Mouse (Mus musculus): ENCODE data around the gene Batf3. TPM values are rescaled to one million over a fixed set of nuclear protein-coding genes. Genes with fewer than 3 reads are reported as not detected.

Batf3 gene
- total and polyA plus RNA-seq, 3 experiments, result 42.5 to 50.4 (median 44.7) TPM

DNA sequence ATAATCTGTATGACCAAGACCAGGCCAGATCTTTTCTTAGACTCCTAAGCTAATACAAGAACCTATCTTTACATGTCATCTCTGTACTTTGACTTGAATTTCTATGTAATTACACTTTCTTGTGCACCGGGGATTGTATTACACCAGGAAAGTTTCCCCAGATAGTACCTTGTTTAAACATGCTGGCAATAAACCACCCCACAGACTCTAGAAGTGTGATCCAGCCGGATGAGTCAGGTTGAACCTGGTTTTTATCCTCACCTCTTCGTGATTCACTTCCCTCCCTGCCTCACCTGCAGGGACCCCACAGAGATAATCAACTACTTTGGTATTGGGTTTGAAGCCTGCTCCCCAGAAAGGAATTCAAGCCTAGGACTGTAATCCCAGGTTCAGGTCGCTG, 37.8 kb downstream of the Batf3 start:
- no peak for TF ChIP-seq CTCF (conservative IDR thresholded peaks at IDR 0.05 in 1 of 2, IDR thresholded peaks at IDR 0.05 in 1 of 2; ENCODE audit: low read depth in 2 of 2, low read length in 2 of 2)
- no peak for TF ChIP-seq USF2 (conservative IDR thresholded peaks at IDR 0.05; ENCODE audit: low read depth, low read length)
- no peak for TF ChIP-seq E2F4 (IDR thresholded peaks at IDR 0.05; ENCODE audit: insufficient replicate concordance, low read depth, low read length)
- TF ChIP-seq ETS1 (conservative IDR thresholded peaks at IDR 0.05; ENCODE audit: low read depth, low read length), result no peak
- TF ChIP-seq ZKSCAN1 (IDR thresholded peaks at IDR 0.05; ENCODE audit: borderline replicate concordance, low read depth, low read length), result no peak
- no peak for TF ChIP-seq SIN3A (IDR thresholded peaks at IDR 0.05; ENCODE audit: low read length)
- no peak for DNase-seq (ENCODE audit: extremely low read depth)
- H3K27ac ChIP-seq (ENCODE audit: insufficient read depth, low read depth), result no peak overlapping the region
- in situ Hi-C loops (cut with MboI; ENCODE audit: low pct_ligation_motif_present, low pct_unique_long_range_greater_than_20kb, low sequenced_read_pairs) (no loop called here), dilution Hi-C loops (cut with MboI; ENCODE audit: extremely low pct_ligation_motif_present, extremely low pct_unique_long_range_greater_than_20kb, low sequenced_read_pairs) (no loop called here)
- H3K9me3 ChIP-seq (replicated peaks; ENCODE audit: low read length), result peaks cover 1% of the 10 kb centered on the region
- H3K79me2 ChIP-seq (replicated peaks; ENCODE audit: control insufficient read depth, extremely low read depth, insufficient read depth, poor library complexity, severe bottlenecking), result no peaks in the 10 kb centered on the region
- H3K4me2 ChIP-seq (ENCODE audit: insufficient read depth, low read depth, poor library complexity, severe bottlenecking), result no peak overlapping the region
- H3K4me3 ChIP-seq (replicated peaks in 1 of 3; ENCODE audit: low read depth in 2 of 3, low read length in 2 of 3, poor library complexity in 1 of 3), result no peak overlapping the region
- H3K36me3 ChIP-seq (replicated peaks in 1 of 2; ENCODE audit: control insufficient read depth in 1 of 2, insufficient read depth in 1 of 2, low read length in 1 of 2), result no peaks in the 10 kb centered on the region
- H3K27me3 ChIP-seq (replicated peaks), result no peaks in the 10 kb centered on the region
- no peak overlapping the region for H3K9ac ChIP-seq (ENCODE audit: insufficient read depth, low read depth)
- H3K4me1 ChIP-seq (ENCODE audit: control insufficient read depth in 1 of 2, insufficient read depth in 2 of 2), result peaks cover 0 to 21% of the 10 kb centered on the region in 2 experiments; a peak in 2 of 4 replicates

DNA sequence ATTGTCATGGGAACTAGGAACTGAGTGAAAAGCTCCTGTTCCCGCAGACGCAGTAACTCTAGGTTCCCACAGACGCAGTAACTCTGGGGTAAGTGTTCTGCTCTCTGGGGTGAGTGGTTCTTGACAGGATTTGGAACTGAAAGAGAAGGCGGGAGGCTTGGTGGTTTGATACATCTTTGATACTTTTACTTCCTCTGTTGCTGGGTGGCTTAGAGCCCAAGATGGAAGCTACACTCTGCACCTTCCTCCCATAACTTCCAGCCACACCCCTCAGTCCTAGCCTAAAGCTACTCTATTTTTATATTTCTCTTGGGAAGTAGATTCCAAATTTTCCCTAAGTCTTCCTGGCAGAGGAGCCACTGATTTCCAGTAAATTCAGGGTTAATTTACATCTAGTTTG, 40.8 kb downstream of the Batf3 start:
- Histone ChIP-seq H3K4me1 (ENCODE audit: control insufficient read depth in 1 of 2, insufficient read depth in 2 of 2) (peaks cover 2 to 12% of the 10 kb centered on the region in 2 experiments; a peak in 2 of 4 replicates), H3K27me3 (replicated peaks) (no peaks in the 10 kb centered on the region), H3K9me3 (replicated peaks; ENCODE audit: low read length) (no peaks in the 10 kb centered on the region), H3K36me3 (replicated peaks in 1 of 2; ENCODE audit: control insufficient read depth in 1 of 2, insufficient read depth in 1 of 2, low read length in 1 of 2) (no peaks in the 10 kb centered on the region), H3K79me2 (replicated peaks; ENCODE audit: control insufficient read depth, extremely low read depth, insufficient read depth, poor library complexity, severe bottlenecking) (no peaks in the 10 kb centered on the region), H3K27ac (ENCODE audit: insufficient read depth, low read depth) (no peak overlapping the region), H3K9ac (ENCODE audit: insufficient read depth, low read depth) (no peak overlapping the region), H3K4me3 (replicated peaks in 1 of 3; ENCODE audit: low read depth in 2 of 3, low read length in 2 of 3, poor library complexity in 1 of 3) (no peak overlapping the region), H3K4me2 (ENCODE audit: insufficient read depth, low read depth, poor library complexity, severe bottlenecking) (no peak overlapping the region)
- dilution Hi-C loops (cut with MboI; ENCODE audit: extremely low pct_ligation_motif_present, extremely low pct_unique_long_range_greater_than_20kb, low sequenced_read_pairs) (no loop called here), in situ Hi-C loops (cut with MboI; ENCODE audit: low pct_ligation_motif_present, low pct_unique_long_range_greater_than_20kb, low sequenced_read_pairs) (no loop called here)
- TF ChIP-seq ETS1 (conservative IDR thresholded peaks at IDR 0.05; ENCODE audit: low read depth, low read length) (no peak), JUND (conservative IDR thresholded peaks at IDR 0.05; ENCODE audit: low read depth, low read length) (no peak), USF2 (conservative IDR thresholded peaks at IDR 0.05; ENCODE audit: low read depth, low read length) (no peak), IRF4 (IDR thresholded peaks at IDR 0.05; ENCODE audit: low read depth, low read length) (no peak), MAZ (IDR thresholded peaks at IDR 0.05; ENCODE audit: low read depth, low read length) (no peak), MEF2A (IDR thresholded peaks at IDR 0.05; ENCODE audit: borderline replicate concordance, low read depth, low read length) (no peak), MYC (IDR thresholded peaks at IDR 0.05; ENCODE audit: low read depth, low read length) (no peak), KAT2A (IDR thresholded peaks at IDR 0.05; ENCODE audit: insufficient replicate concordance, low read length) (no peak), NELFE (IDR thresholded peaks at IDR 0.05; ENCODE audit: low read depth, low read length) (no peak), ELF1 (IDR thresholded peaks at IDR 0.05; ENCODE audit: low read depth, low read length) (no peak), GABPA (IDR thresholded peaks at IDR 0.05; ENCODE audit: insufficient replicate concordance, low read depth, low read length) (no peak), RCOR1 (conservative IDR thresholded peaks at IDR 0.05; ENCODE audit: low read depth, low read length) (no peak), POLR2AphosphoS2 (IDR thresholded peaks at IDR 0.05; ENCODE audit: low read depth, low read length) (no peak), NRF1 (IDR thresholded peaks at IDR 0.05; ENCODE audit: low read depth, low read length) (no peak)
- no peak for DNase-seq (ENCODE audit: extremely low read depth)
